Mouse (Mus musculus) kidney, adult 8-10 months (tissue): ENCODE measurements at regions not wholly inside any gene's neighbourhood (a gene's known extent, or its start where the extent isn't known, plus 50 kb on each side); places are given as distances from the start of the nearest gene placed in this dataset.

Experiments
- DNase-seq, 2 experiments: peaks; one replicate each; pipeline ENCODE4 v3.0.0; 2022

GRCm38 (mm10) chr10:118501571-118501970 lies 60.7 kb downstream of the Ifng start:
- no peak for DNase-seq

DNA sequence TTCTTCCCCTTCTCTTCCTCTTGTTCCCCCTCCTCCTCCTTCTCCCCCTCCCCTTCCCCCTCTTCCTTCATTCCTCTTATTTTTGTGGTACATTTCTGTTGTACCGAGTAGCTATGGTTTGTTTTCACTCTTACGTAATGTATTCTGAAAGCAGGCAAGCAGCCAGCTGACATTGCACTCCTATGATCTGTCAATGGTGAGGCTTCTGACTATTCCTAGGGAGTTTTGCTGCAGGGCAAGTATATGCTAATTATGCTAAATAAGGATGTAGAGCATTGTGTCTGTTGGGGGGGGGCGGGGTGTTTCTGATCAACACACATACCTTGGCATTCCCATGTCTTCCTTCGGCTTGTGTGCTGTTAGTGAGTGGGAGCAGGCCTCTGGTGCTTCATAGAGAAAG lies 64.0 kb downstream of the Ifng start:
- no peak for DNase-seq

- DNase-seq: no peak
These were observed 65.3 kb downstream of the Ifng start for GRCm38 (mm10) chr10:118506154-118506553.

- DNase-seq: no peak
These were observed 66.8 kb downstream of the Ifng start for GRCm38 (mm10) chr10:118507630-118508029.

DNA sequence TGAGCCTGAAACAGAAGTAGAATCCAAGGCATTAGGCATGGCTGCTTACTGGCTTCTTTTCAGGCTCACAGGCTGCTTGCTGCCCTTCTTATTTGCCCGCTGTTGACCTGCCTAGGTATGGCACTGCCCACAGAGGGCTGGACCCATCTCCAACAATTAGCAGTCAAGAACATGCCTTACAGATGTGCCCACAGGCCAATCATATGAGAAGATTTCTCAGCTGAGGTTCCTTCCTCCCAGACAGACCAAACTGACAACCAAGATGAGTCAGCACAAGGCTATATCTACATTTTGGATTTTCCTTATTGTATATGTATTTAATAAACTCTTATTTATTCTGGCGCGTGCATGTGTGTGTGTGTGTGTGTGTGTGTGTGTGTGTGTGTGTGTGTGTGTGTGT lies 76.0 kb downstream of the Ifng start:
- DNase-seq: no peak

- no peak for DNase-seq
These were observed 77.1 kb downstream of the Ifng start for GRCm38 (mm10) chr10:118517995-118518394.

DNA sequence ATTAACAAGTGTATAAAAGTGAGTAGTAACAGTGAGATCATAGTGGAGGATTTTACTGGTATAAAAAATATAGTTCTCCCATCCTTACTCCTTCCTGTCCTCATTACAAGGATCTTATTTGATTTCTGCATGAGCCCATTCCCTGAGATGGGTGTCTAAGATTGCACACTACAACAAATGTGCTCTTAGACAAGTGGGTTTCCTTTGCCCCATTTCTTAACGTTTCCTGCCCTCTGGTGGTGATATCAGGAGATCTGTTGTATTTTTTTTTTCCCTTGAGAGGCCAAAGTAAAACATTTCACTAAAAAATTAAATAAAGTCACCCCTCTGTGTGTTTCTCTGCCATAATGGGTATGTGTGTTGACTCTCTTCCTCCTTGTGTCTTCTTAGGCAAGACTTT lies 105.1 kb downstream of the Ifng start:
- DNase-seq: no peak

GRCm38 (mm10) chr10:118550201-118550600 lies 109.4 kb downstream of the Ifng start:
- no peak for DNase-seq

- no peak for DNase-seq
These were observed 118.0 kb downstream of the Ifng start for GRCm38 (mm10) chr10:118558848-118559247.

DNA sequence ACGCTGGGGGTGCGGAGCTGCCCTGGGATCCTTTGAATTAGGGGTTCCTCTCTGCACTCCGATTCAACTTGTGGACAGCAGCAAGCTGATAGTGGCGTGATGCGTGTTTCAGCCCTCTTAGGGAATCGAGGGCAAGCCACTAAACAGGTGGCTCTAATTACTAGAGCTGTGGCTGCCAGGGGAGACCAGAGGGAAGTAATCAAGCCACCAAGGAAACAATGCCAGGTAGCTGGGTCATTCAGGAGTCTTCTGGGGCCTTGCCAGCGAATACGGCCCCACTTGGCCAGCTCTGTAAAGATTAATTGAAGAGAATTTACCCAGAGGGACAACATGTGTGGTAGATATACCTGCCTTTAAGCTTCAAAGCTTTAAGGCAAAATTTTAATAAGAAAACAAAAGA lies 123.2 kb downstream of the Ifng start:
- DNase-seq: no peak

DNA sequence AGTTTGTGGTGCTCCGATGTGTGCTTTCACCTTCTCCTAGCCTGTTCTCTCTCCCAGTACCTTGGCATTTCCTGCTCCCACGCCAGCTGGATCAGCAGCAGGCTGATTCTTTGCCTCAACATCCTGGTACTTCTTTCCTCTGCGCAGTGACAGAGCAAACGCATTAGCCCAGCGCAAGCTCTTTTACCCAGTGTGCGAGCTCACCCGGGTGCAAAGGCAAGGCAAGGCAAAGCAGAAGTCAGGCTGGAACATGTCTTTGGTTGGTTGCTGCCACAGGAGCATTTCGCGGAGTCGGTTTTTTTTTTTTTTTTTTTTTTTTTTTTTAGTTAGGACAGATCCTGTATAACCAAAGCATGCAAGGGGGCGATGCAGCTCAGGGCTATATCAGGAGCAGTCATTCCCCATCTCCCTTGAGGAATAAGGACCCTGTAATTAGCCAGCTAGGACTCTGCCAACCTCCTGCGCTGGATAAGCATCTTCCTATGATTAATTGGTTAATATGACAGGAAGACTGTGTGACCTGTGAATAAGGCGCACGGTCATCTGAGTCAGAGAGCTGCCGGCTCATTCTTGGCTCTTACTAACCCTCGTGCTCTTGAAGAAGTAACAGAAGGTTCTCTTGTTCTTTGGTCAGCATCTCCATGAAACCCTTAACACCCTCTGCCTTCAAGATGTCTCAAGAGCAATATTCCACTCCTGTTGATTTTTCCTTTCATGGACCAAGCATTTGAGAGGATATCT lies 123.9 kb downstream of the Ifng start:
- no peak for DNase-seq

- DNase-seq: no peak
These were observed 127.8 kb downstream of the Ifng start for GRCm38 (mm10) chr10:118568617-118569016.

DNA sequence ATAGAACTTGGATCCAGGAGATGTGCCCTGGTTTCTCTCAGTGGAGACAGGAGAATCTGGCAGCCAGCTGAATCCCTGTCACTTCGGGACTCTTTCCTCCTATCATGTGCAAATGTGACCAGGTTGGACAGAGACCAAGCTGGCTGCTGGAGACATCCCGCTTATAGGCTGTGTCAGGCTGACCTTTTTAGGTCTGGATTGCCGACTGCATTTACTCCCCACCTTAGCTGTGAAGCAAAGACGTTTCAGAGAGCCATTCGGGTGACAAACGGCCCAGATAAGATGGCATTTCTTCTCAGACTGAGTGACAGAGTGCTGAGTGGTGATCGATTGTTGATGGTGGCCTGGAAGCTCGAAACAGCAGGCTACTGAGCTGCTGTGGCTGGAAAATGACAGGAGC lies 128.6 kb downstream of the Ifng start:
- no peak for DNase-seq

- DNase-seq: no peak
These were observed 132.4 kb downstream of the Ifng start for GRCm38 (mm10) chr10:118573247-118573646.

GRCm38 (mm10) chr10:118575570-118575969 lies 134.7 kb downstream of the Ifng start:
- no peak for DNase-seq

DNA sequence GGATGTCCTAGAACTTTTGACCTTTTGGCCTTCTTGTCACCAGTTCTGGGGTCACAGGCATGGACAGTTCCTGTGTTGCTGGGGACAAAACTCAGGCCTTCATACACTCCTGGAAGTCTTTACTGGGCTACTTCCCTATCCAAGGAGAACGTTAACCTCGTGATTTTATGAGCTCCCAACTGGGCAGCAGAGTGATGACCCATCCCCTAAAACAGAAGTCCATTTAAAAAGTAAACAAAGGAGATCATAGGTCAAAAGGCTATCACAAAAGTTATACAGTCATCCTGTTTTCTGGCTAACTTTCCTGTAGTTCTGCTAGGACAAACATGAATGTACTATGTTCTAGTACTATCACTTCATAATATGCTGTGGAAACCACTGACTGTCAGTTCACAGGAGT lies 140.5 kb downstream of the Ifng start:
- DNase-seq: no peak

DNA sequence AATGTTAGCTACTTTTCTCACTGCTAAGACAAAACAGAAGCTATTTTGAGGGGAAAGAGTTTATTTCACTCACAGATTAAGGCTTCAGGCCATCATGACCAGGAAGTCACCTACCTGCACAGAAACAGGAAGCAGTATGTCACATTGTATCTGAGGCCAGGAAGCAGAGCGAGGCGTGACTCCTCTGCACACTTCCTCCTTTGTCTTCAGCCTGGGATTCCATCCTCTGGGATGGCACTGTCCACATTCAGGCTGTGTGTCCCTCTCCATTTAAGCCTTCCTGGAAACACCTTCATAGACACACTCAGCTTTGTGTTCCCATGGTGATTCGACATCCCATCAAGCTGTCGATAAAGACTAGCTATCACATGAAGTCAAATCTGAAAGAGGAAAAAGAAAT lies 145.0 kb downstream of the Ifng start:
- no peak for DNase-seq

DNA sequence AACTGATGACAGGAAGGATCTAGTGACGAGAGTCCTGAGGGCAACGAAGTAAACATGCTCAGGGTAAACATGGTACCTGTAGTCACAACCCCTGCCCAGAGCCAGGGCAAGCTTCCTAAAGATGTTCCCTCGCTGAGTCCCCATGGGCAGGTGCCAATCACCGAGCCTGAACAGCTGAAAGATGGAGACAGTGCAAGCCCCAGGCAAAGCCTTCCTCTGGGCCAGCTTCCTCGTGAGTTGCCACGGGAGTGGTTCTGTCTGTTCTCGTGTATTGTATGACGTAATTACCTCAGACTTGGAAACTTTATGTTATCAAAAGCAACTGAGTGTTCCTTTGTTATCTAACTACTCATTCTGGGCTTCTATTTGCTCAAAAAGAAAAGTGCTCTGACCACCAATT lies 147.4 kb downstream of the Ifng start:
- DNase-seq: no peak

- peak; percentile 71 to 92 for DNase-seq
These were observed 152.0 kb downstream of the Ifng start for GRCm38 (mm10) chr10:118592648-118593368.

GRCm38 (mm10) chr10:118596206-118596605 lies 155.4 kb downstream of the Ifng start:
- DNase-seq: no peak

GRCm38 (mm10) chr10:118598497-118598896 lies 157.7 kb downstream of the Ifng start:
- no peak for DNase-seq

GRCm38 (mm10) chr10:118599197-118599596 lies 158.4 kb downstream of the Ifng start:
- no peak for DNase-seq

GRCm38 (mm10) chr10:118599610-118600009 lies 158.8 kb downstream of the Ifng start:
- DNase-seq: no peak

DNA sequence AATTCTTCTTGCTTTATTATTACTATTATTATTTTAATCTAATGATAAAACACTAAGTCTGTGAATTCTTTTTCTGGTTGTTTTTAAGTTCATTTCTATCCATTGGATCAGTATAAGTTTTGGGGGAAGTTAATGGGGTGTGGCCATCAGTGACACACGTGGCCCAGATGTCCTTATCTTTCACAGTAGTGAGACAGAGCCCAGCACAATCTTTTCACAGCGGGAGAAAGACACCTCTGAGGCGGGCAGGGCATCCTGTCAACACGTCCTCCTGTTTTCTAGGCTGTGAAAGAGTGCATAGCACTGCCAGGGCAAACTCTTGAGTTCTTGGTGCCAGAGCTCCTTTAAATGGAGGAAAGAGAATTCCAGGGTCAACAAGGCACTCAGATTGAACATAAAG lies 162.1 kb downstream of the Ifng start:
- DNase-seq: no peak
